Mouse (Mus musculus): Measurements from ENCODE around the gene Polr1a. TPM values are rescaled to one million over a fixed set of nuclear protein-coding genes. Genes with fewer than 3 reads are reported as not detected.

Polr1a gene
- polyA plus RNA-seq, 1 experiment from 2014 or later, result 30.1 TPM

Other genes starting within 250 kb of the Polr1a start
- gene Reep1, start 201.5 kb upstream of the Polr1a start, polyA plus RNA-seq (2015; fragmentation: Nextera tagmentation; extraction: Ambion mirVana), result 17.2 and 18.7 TPM in 2 replicates
- 59.2 TPM in 2 replicates for gene Mrpl35, start 82.1 kb upstream of the Polr1a start, polyA plus RNA-seq (2015; fragmentation: Nextera tagmentation; extraction: Ambion mirVana)
- gene Immt, start 77.7 kb upstream of the Polr1a start, polyA plus RNA-seq (2015; fragmentation: Nextera tagmentation; extraction: Ambion mirVana), result 148 and 149 TPM in 2 replicates
- gene Ptcd3, start 303 bp upstream of the Polr1a start, polyA plus RNA-seq (2015; fragmentation: Nextera tagmentation; extraction: Ambion mirVana), result 81.6 and 86.1 TPM in 2 replicates
- gene St3gal5, start 188.5 kb downstream of the Polr1a start, polyA plus RNA-seq (2015; fragmentation: Nextera tagmentation; extraction: Ambion mirVana), result 29.5 and 29.6 TPM in 2 replicates